Mouse (Mus musculus) embryonic facial prominence, embryonic 10.5 days (tissue): ENCODE measurements around the gene Cep131. TPM values are rescaled to one million over a fixed set of nuclear protein-coding genes. Genes with fewer than 3 reads are reported as not detected.

Source experiments
- DNase-seq: peaks from one replicate; pipeline ENCODE4 v3.0.0-alpha.2; 2017; ENCODE audit warnings: low spot score
- H3K27ac ChIP-seq: fragments of 300-500 bp; sonication (generic); replicated peaks from 2 replicates; pipeline ENCODE4 v1.5.1; 2016; ENCODE audit warnings: mild to moderate bottlenecking
- H3K27me3 ChIP-seq: fragments of 300-500 bp; sonication (generic); replicated peaks from 2 replicates; pipeline ENCODE4 v1.6.1; 2016; ENCODE audit warnings: low read depth, mild to moderate bottlenecking; ENCODE audit not compliant: poor library complexity, severe bottlenecking
- H3K36me3 ChIP-seq: fragments of 300-500 bp; sonication (generic); replicated peaks from 2 replicates; pipeline ENCODE4 v1.6.1; 2016; ENCODE audit warnings: mild to moderate bottlenecking, moderate library complexity
- H3K4me1 ChIP-seq: fragments of 300-500 bp; sonication (generic); 2 replicates; pipeline ENCODE4 v1.6.1; 2016
- H3K4me3 ChIP-seq: fragments of 300-500 bp; sonication (generic); 2 replicates; pipeline ENCODE4 v1.5.1; 2016; ENCODE audit warnings: mild to moderate bottlenecking, moderate library complexity
- H3K9me3 ChIP-seq: fragments of 300-500 bp; sonication (generic); 2 replicates; pipeline ENCODE4 v1.6.1; 2016; ENCODE audit warnings: mild to moderate bottlenecking
- WGBS: fragments of 180-500 bp; shearing (Covaris S2); methylation state at CpG from one replicate; pipeline ENCODE4 v1.1.7; 2016; 5-methylcytosine and 5-hydroxymethylcytosine counted together
- polyA plus RNA-seq: library from polyadenylated mRNA; unstranded; fragments of >200 nt; fragmentation: Nextera tagmentation; extraction: Ambion mirVana; gene quantifications from 2 replicates; pipeline ENCODE4 v1.2.1, GENCODE M21; 2016

The Cep131 gene
- polyA plus RNA-seq: 43.0 and 46.9 TPM in 2 replicates

DNA sequence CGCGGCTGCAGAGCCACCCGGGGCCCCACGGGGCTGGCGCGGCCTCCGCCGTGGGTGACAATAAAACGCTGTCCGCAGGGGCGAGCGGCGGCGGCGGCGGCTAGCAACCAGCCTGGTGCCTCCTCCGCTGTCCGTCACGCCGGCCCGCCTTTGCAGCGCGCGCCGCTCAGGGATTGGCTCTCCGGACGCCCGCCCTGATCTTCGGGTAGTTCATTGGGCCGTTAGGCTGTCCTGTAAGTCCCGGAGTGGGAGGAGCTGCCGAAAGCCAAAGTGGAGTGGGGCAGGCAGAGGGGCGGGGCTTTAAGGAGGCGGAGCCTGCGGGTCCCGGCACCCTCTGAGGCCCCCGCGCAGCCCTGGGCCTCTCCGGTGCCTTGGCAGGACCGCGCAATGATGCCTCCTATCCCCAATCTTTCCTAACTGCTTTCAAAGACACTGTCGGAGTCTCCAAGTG is at the start of gene Cep131:
Gene Cep131 (minus strand): TSS at position 126 of the 451 bp plus-strand sequence.
- Histone ChIP-seq H3K4me1 (peaks cover 25% of the 10 kb centered on the region), H3K27ac (peak within 1 kb of the TSS; percentile 94), H3K27me3 (no peaks in the 10 kb centered on the region), H3K9me3 (no peaks in the 10 kb centered on the region), H3K36me3 (peaks cover 47% of the 10 kb centered on the region), H3K4me3 (peak within 1 kb of the TSS; percentile 81)
- under 1% methylated on average over 42 of the region's 42 CpGs for WGBS
- peak; percentile 99 for DNase-seq

DNA sequence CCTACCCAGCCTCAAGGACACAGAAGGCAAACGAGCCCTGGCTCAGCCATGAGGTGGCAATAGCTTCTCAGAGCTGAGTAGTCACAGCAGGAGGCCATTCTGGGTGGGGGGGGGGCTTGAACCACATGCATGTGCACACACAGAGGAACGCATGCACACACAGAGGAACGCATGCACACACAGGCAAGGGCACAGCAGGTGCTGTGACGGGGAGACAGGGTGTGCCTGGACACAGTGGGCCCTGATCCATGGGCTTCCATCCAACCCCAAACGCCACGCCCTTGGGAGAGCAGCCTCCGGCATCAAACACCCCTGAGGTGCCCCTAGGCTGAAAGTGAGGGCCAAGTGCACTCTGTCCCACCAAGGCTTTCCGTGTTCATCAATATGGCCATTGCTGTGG is 49.6 kb upstream of the Cep131 start:
- H3K9me3 ChIP-seq: no peaks in the 10 kb centered on the region
- peaks cover 91% of the 10 kb centered on the region for H3K36me3 ChIP-seq
- 91% methylated on average over 8 of the region's 8 CpGs for WGBS
- H3K27ac ChIP-seq: no peak overlapping the region
- no peak for DNase-seq
- peaks cover 30% of the 10 kb centered on the region for H3K4me1 ChIP-seq
- no peak overlapping the region for H3K4me3 ChIP-seq
- H3K27me3 ChIP-seq: no peaks in the 10 kb centered on the region

DNA sequence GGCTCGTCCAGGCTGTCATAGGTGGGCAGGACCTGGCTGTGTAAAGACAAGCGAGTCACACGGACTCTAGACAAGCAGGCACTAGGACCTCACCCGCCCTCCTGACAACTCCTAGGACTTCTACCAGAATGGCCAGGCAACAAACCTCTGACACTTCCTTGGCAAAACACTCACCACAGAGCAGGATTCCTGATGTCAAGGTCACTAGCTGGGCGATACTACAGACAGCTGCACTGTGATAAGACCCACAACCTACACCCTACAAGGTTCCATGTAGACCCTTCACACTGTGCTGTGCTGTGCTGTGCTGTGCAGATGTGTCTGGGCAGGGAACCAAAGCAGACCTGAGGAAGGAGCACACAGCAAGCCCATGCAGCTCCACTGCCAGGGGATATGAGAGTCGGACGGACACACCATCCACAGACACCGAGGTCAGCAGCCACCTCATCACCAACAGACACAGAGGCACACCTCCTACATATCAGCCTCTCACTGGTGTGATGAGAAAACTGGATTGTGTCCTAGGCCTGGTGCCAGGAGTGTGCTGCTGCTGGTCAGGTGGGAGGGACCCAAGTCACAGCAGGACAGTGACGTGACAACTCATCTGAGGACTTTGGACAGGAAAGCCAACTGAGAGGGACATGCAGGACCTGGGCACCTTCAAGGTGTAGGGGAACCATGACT is 48.4 kb upstream of the Cep131 start:
- Histone ChIP-seq H3K4me1 (peaks cover 27% of the 10 kb centered on the region), H3K27ac (no peak overlapping the region), H3K4me3 (no peak overlapping the region), H3K9me3 (no peaks in the 10 kb centered on the region), H3K36me3 (peaks cover 94% of the 10 kb centered on the region), H3K27me3 (no peaks in the 10 kb centered on the region)
- WGBS: 92% methylated on average over 9 of the region's 9 CpGs
- no peak for DNase-seq

DNA sequence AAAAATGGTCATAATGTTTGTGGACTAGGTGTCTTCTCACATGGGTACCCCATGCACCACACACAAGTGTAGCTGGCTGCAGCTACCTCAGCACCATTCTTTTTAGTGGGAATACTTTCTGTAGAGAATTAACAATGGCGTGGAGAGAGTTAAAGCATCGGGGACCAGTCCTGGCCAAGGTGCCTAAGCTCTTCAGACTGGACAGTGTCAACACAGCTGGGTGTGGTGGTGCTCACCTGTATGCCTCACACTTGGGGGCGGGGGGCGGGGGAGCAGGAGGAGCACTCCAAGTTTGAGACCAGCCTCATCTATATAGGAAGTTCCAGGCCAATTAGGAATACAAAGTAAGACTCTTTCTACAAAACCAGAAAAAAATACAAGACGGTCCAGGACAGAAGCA is 47.5 kb upstream of the Cep131 start:
- H3K27me3 ChIP-seq: no peaks in the 10 kb centered on the region
- H3K4me3 ChIP-seq: no peak overlapping the region
- peaks cover 94% of the 10 kb centered on the region for H3K36me3 ChIP-seq
- no peak for DNase-seq
- peaks cover 26% of the 10 kb centered on the region for H3K4me1 ChIP-seq
- 92% methylated on average over 5 of the region's 5 CpGs for WGBS
- no peak overlapping the region for H3K27ac ChIP-seq
- H3K9me3 ChIP-seq: no peaks in the 10 kb centered on the region

DNA sequence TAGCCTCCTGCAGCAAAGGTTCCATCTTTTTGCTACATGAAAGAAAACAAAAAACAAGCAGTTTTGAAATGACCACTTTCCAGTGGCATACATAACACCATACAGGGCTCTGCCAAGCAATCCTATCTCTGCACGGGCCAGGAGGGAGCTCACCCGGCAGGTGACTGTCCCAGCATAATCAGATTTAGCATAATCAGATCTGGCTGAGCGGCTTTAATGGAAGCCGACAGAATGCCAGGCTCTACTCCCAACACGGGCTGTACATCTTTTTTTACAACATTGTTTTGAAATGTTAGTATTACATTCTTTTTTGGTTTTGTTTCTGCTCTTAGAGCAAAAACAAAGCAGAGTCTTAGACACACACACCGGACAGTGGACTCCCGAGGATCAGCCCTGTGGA is 42.7 kb upstream of the Cep131 start:
- WGBS: 86% methylated on average over 7 of the region's 7 CpGs
- DNase-seq: no peak
- Histone ChIP-seq H3K36me3 (peaks cover 94% of the 10 kb centered on the region), H3K4me1 (no peaks in the 10 kb centered on the region), H3K27ac (no peak overlapping the region), H3K27me3 (no peaks in the 10 kb centered on the region), H3K9me3 (no peaks in the 10 kb centered on the region), H3K4me3 (no peak overlapping the region)

DNA sequence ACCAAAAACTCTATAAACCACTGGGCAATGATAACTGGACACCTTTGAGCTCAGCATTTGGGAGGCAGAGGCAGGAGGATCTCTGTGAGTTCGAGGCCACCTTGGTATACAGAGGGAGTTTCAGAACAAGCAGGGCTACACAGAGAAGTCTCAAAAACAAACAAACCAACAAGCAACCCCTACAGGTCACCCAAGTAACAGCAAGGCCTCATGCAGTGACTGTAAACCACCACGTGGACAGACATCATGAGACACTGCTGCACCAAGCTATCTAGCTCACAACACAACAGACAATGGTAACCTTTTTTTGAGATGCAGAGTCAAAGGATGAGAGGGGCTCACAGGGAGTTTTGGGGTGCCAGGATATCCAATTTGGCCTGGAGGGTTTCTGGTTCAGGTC is 40.2 kb upstream of the Cep131 start:
- Histone ChIP-seq H3K27me3 (no peaks in the 10 kb centered on the region), H3K36me3 (peaks cover 94% of the 10 kb centered on the region), H3K27ac (no peak overlapping the region), H3K4me1 (peaks cover 9% of the 10 kb centered on the region; the same call in 1 of the 2 replicates), H3K4me3 (no peak overlapping the region), H3K9me3 (no peaks in the 10 kb centered on the region)
- 84% methylated on average over 2 of the region's 2 CpGs for WGBS
- DNase-seq: no peak

DNA sequence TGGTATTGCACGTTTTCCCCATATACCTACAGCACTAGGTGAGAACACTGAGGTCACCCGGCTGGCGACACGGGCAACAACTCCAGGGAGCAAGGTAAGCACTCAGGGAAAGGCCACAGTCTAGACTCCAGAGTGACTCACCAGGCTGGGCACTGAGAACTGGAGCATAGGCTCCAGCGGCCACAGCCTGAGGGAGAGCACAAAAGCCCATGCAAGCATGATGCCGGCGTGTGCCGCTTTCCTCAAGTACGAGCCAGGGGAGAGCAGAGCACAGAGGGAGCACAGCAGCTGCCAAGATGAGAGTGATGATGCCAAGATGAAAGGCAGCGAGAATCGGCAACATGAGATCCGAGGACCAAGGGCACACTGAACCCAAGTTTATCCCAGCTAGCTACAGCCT is 35.5 kb upstream of the Cep131 start:
- Histone ChIP-seq H3K27ac (no peak overlapping the region), H3K36me3 (peaks cover 94% of the 10 kb centered on the region)
- WGBS: 91% methylated on average over 12 of the region's 12 CpGs

DNA sequence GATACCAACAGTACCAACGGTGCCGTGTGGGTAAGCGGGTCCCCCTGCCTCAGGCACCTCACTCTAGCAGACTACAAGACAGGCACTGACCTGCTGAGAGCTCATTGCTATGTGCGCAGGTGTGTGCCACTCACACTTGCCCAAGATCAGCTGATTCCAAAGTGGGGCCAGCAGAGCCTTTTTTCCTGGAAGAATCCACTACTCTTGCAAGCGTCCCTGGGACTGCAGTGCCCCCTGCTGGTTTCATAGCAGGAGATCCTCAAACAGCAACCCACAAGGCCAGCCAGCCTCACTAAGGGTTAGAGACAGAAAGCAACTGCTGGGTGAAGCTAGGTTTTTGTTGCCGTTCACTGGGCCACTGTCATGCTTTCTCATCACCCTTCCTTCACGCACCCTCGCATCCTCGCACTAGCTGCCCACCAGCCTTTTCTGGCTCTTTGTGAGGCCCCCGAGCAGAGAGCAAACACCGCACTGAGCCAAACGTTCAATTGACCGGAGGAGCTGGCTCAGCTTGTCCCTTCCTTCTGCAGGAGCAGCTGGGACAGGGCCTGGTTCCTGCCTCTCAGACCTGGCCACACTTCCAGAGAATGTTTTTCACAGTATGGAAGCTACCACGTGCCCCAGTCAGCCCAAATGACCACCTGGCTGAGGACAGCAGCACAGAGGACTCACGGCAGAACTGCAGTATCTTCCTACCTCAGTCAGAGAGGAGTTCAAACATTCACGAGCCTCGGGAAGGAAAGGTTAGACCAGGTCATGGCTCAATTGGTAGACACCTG is 34.2 kb upstream of the Cep131 start:
- Histone ChIP-seq H3K27ac (no peak overlapping the region), H3K4me1 (peaks cover 9% of the 10 kb centered on the region; the same call in 1 of the 2 replicates), H3K27me3 (no peaks in the 10 kb centered on the region), H3K9me3 (no peaks in the 10 kb centered on the region), H3K4me3 (no peak overlapping the region), H3K36me3 (peaks cover 94% of the 10 kb centered on the region)
- DNase-seq: peak; percentile 72
- WGBS: 85% methylated on average over 17 of the region's 17 CpGs

More for the DNA sequence above, 35.5 kb upstream of the Cep131 start:
- Histone ChIP-seq H3K4me1 (peaks cover 9% of the 10 kb centered on the region; the same call in 1 of the 2 replicates), H3K4me3 (no peak overlapping the region), H3K27me3 (no peaks in the 10 kb centered on the region), H3K9me3 (no peaks in the 10 kb centered on the region)
- no peak for DNase-seq

DNA sequence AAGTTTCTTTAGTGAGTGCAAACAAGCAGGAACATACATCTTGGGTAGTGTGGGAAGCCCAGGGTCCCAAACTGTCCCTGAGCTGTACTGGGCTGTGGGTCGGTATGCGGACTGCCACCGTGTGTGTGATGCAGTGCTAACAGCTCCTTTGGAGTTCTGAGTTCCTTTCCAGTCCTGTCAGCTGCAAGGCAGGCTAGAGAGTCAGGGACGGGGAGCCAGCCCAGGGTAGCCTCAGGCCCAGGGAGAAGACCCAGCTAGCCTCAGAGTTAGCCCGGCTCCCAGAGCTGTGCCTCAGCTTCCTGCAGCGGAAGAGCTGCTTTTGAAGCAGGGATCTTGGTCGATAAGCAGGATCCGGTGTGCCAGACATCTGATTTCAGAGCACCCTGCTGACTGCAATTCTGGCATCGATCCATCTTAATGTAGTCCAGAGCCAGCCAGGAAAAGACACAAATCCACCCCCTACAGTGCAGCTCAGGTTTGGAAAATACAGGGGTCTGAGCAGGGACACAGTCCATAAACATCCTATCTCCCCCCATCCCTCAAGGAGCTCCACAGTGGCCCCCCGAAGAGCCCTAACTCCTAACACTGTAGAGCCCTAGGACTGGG is 33.4 kb upstream of the Cep131 start:
- Histone ChIP-seq H3K36me3 (peaks cover 97% of the 10 kb centered on the region), H3K4me1 (peaks cover 15% of the 10 kb centered on the region), H3K4me3 (no peak overlapping the region), H3K9me3 (no peaks in the 10 kb centered on the region), H3K27ac (no peak overlapping the region), H3K27me3 (no peaks in the 10 kb centered on the region)
- DNase-seq: no peak
- WGBS: 92% methylated on average over 10 of the region's 10 CpGs

DNA sequence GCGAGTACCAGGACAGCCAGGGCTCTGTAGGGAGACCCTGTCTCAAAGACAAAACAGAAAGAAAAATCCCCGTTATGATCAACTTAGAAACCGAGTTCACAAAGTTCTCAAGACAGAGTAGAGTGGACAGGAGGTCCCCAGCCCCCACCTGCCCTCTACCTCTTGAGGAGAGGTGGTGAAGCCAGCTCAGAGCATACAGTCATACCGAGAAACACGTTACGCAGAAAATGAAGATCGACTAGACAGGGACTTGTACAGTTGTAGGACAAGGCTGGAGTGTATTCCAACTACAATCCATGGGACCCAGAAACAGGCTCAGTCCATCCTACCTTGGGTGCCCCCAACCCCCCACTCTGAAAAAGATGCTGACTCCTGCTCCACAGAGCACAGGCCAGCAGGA is 32.5 kb upstream of the Cep131 start:
- Histone ChIP-seq H3K9me3 (no peaks in the 10 kb centered on the region), H3K36me3 (peaks cover 97% of the 10 kb centered on the region), H3K27ac (no peak overlapping the region), H3K27me3 (no peaks in the 10 kb centered on the region), H3K4me1 (peaks cover 23% of the 10 kb centered on the region), H3K4me3 (no peak overlapping the region)
- 94% methylated on average over 7 of the region's 7 CpGs for WGBS
- DNase-seq: no peak

DNA sequence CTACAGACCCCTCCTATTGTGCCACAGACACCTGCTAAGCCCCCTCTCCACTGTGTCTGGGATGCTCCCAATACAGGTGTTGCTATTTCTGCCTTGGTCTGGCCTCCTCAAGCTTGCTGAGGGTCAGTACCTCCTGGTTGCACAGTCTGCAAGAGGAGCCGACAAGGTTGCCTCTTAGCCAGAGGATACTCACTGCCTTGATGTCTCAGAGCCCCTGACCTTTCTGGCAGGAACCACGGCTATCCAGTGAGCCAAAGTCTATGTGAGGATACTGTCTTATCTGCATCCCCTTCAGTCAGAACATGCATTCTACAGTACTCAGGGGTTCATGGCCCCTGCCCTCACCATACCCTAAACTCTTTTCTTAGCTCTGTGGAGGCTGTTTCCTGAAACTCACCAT is 31.0 kb upstream of the Cep131 start:
- Histone ChIP-seq H3K4me3 (no peak overlapping the region), H3K36me3 (peaks cover 96% of the 10 kb centered on the region), H3K27me3 (no peaks in the 10 kb centered on the region), H3K27ac (no peak overlapping the region), H3K9me3 (no peaks in the 10 kb centered on the region), H3K4me1 (peaks cover 30% of the 10 kb centered on the region)
- WGBS: 90% methylated on average over 2 of the region's 2 CpGs
- no peak for DNase-seq

DNA sequence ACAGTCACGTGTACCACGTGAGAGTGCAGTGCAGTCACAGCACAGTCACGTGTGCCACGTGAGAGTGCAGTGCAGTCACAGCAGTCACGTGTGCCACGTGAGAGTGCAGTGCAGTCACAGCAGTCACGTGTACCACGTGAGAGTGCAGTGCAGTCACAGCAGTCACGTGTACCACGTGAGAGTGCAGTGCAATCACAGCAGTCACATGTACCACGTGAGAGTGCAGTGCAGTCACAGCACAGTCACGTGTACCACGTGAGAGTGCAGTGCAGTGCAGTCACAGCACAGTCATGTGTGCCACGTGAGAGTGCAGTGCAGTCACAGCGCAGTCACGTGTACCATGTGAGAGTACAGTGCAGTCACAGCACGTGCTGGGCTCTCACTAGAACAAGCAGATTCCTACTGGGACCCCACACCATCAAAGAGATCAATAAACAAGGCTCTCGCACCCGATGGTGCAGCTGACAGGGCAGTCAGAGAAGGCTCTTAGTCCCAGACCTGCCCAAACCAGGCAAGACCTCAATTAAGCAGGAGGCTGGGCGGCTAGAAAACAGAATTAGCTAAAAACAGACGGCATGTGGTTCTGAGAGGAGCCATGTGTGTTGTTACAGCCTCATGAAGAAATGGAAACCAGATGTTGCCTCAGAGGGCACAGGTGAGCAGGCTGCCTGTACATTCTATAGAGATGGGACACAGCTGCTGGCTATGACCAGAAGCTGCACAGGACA is 28.0 kb upstream of the Cep131 start:
- Histone ChIP-seq H3K4me3 (peak overlapping the region; percentile 6; the same call in 1 of the 2 replicates), H3K27me3 (no peaks in the 10 kb centered on the region), H3K27ac (peak overlapping the region; percentile 59), H3K36me3 (peaks cover 89% of the 10 kb centered on the region), H3K9me3 (no peaks in the 10 kb centered on the region), H3K4me1 (peaks cover 28% of the 10 kb centered on the region)
- DNase-seq: peak; percentile 74
- 77% methylated on average over 21 of the region's 21 CpGs for WGBS
